Mouse (Mus musculus): ENCODE measurements around the gene H2al1b. TPM values are rescaled to one million over a fixed set of nuclear protein-coding genes. Genes with fewer than 3 reads are reported as not detected.
"Not testable (repeated sequence)": the region's sequence is repeated elsewhere in the genome, so short reads cannot be mapped to it uniquely, and the experiment has no call there.

The H2al1b gene
- polyA plus RNA-seq, 1 experiment from 2014 or later, result not detected

DNA sequence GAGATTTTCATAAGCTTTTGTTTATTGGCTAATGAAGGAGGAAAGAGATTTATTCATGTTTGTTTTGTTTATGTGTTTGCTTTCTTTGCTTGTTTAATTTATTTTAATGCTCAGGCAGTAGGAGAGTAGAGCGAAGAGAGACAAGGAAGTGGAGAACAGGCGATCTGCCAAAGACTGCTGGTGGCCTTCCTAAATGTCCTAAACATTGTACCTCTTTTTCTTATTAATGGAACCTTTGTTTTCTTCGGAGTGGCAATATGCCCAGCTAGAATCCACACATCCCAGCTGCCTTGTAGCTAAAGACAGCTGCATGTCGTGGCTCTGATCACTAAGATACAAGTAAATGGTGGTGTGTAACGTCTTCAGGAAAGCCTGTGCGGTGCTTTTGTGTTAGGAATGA, 25.1 kb upstream of the H2al1b start:
- H3K4me3 ChIP-seq (ENCODE audit: low read depth, low read length), result no peak overlapping the region
- no peaks in the 10 kb centered on the region for H3K27me3 ChIP-seq (ENCODE audit: control insufficient read depth, insufficient read depth, low read length)
- no peaks in the 10 kb centered on the region for H3K36me3 ChIP-seq (ENCODE audit: control insufficient read depth, insufficient read depth, low read length)
- 79% methylated on average over 6 of the region's 6 CpGs for WGBS
- H3K4me2 ChIP-seq (ENCODE audit: low read depth, low read length, severe bottlenecking), result no peak overlapping the region
- no peaks in the 10 kb centered on the region for H3K9me3 ChIP-seq (ENCODE audit: control insufficient read depth, low read length)
- H3K27ac ChIP-seq (ENCODE audit: low read depth, low read length), result no peak overlapping the region
- DNase-seq (ENCODE audit: low spot score), result no peak
- no peak for ATAC-seq (replicated peaks; ENCODE audit: low FRiP score)
- H3K9ac ChIP-seq (ENCODE audit: low read length), result no peak overlapping the region
- H3K4me1 ChIP-seq (replicated peaks; ENCODE audit: control insufficient read depth, insufficient read depth, low read length), result no peaks in the 10 kb centered on the region

DNA sequence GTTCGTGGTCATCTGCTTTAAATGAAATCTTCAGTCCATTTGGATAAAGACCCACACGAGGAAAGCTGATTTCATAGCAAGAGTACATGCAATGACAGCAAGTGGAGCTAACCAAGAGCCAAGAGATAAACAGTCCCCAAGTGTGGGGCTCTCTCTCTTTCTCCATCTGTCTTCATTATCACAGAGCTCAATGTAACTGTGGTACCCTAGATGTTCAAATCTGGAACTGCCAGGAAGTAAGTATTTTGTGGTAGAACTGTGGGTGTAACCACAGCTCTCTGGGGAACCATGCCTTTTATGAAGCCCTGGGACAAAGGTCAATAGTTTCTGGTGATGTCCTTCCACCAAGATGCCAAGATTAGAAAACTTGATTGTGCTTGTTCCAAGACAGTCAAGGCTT, 21.5 kb upstream of the H2al1b start:
- 76% methylated on average over 2 of the region's 2 CpGs for WGBS
- ATAC-seq (replicated peaks; ENCODE audit: low FRiP score), result no peak
- no peaks in the 10 kb centered on the region for H3K27me3 ChIP-seq (ENCODE audit: control insufficient read depth, insufficient read depth, low read length)

DNA sequence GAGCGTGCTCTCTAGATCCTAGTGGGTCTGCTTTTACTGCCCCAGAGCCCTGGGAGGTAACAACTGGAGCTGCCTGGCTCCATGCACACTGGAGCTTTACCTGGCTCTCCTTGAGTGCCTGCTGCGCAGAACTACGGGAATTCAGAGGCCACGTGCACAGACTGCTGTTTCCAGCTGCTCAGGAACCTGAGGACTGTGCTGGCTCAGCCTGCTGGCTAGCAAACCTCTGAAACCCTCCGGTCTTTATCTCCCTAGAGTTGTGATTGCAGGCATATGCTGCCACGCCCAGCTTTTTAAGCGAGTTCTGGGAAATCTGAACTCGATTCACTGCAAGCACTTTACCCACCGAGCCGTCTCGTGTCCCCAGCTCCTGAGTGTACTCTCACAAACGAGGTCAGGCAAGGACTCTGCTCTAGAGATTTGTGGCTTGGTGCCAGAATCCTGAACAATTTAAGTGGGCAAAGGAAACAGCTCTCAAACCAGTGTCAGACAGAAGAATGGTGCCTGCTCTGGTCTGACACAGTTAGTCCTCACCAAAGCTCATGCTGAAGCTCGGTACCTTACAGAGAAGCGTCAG, 13.8 kb upstream of the H2al1b start:
- Histone ChIP-seq H3K27ac (ENCODE audit: low read depth, low read length) (no peak overlapping the region), H3K9ac (ENCODE audit: low read length) (no peak overlapping the region), H3K36me3 (ENCODE audit: control insufficient read depth, insufficient read depth, low read length) (no peaks in the 10 kb centered on the region), H3K4me3 (ENCODE audit: low read depth, low read length) (no peak overlapping the region), H3K27me3 (ENCODE audit: control insufficient read depth, insufficient read depth, low read length) (no peaks in the 10 kb centered on the region), H3K4me1 (replicated peaks; ENCODE audit: control insufficient read depth, insufficient read depth, low read length) (no peaks in the 10 kb centered on the region), H3K4me2 (ENCODE audit: low read depth, low read length, severe bottlenecking) (no peak overlapping the region), H3K9me3 (ENCODE audit: control insufficient read depth, low read length) (no peaks in the 10 kb centered on the region; the same call in 1 of the 2 replicates)
- WGBS, result 82% methylated on average over 14 of the region's 14 CpGs
- DNase-seq (ENCODE audit: low spot score), result no peak
- ATAC-seq (replicated peaks; ENCODE audit: low FRiP score), result no peak

More for the DNA sequence above, 21.5 kb upstream of the H2al1b start:
- DNase-seq (ENCODE audit: low spot score), result no peak
- no peak overlapping the region for H3K27ac ChIP-seq (ENCODE audit: low read depth, low read length)
- H3K9ac ChIP-seq (ENCODE audit: low read length), result no peak overlapping the region
- no peaks in the 10 kb centered on the region for H3K4me1 ChIP-seq (replicated peaks; ENCODE audit: control insufficient read depth, insufficient read depth, low read length)
- no peak overlapping the region for H3K4me3 ChIP-seq (ENCODE audit: low read depth, low read length)
- no peaks in the 10 kb centered on the region for H3K36me3 ChIP-seq (ENCODE audit: control insufficient read depth, insufficient read depth, low read length)
- H3K9me3 ChIP-seq (ENCODE audit: control insufficient read depth, low read length), result no peaks in the 10 kb centered on the region
- H3K4me2 ChIP-seq (ENCODE audit: low read depth, low read length, severe bottlenecking), result no peak overlapping the region

DNA sequence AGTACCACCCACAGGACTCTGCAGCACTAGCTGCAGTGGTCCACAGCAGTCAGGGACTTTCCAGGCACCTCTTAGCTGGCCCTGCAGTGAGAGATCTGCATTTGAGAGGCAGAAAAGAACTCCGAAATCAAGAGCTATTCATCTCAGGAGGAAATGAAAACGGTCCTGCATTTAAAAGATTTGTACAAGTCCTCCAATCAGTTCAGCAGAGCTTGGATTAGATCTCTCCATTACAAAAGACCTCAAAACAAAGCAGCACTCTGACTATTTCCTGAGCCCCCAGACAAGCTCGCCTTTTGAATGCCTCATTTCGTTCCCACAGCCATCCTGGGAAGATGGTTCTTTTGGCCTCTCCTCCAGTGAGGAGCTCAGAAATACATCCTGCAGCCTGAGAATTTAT, 13.0 kb upstream of the H2al1b start:
- Histone ChIP-seq H3K27me3 (ENCODE audit: control insufficient read depth, insufficient read depth, low read length) (no peaks in the 10 kb centered on the region), H3K4me2 (ENCODE audit: low read depth, low read length, severe bottlenecking) (no peak overlapping the region), H3K36me3 (ENCODE audit: control insufficient read depth, insufficient read depth, low read length) (no peaks in the 10 kb centered on the region), H3K9me3 (ENCODE audit: control insufficient read depth, low read length) (no peaks in the 10 kb centered on the region; the same call in 1 of the 2 replicates), H3K9ac (ENCODE audit: low read length) (no peak overlapping the region), H3K4me1 (replicated peaks; ENCODE audit: control insufficient read depth, insufficient read depth, low read length) (no peaks in the 10 kb centered on the region), H3K27ac (ENCODE audit: low read depth, low read length) (no peak overlapping the region), H3K4me3 (ENCODE audit: low read depth, low read length) (no peak overlapping the region)
- 30% methylated on average over 4 of the region's 4 CpGs for WGBS
- ATAC-seq (replicated peaks; ENCODE audit: low FRiP score), result no peak
- DNase-seq (ENCODE audit: low spot score), result no peak

DNA sequence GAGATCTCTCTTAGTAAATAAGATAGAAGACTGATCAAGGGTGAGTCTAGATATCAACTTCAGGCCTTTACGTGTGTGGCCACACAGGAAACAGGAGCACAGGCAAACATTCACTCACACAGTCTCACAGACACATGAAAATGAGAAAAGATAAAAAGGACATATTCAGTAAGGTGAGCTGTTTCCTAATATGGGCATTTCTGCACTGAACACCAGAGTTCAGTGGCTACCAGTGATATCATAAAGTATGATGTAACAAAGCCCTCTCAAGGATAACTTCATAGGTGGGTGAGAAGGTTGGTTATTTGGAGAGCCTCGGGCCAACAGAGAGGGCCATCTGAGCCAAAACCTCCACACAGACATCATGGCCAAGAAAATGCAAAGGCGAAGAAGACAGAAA, 3.3 kb upstream of the H2al1b start, which contains the start of gene H2al1a:
TSS of gene H2al1a (plus strand) at position 301 of the 400 bp plus-strand sequence.
- H3K9ac ChIP-seq (ENCODE audit: low read length); H3K4me1 ChIP-seq (replicated peaks; ENCODE audit: control insufficient read depth, insufficient read depth, low read length); H3K4me2 ChIP-seq (ENCODE audit: low read depth, low read length, severe bottlenecking); H3K9me3 ChIP-seq (ENCODE audit: control insufficient read depth, low read length); ATAC-seq (replicated peaks; ENCODE audit: low FRiP score); H3K36me3 ChIP-seq (ENCODE audit: control insufficient read depth, insufficient read depth, low read length); DNase-seq (ENCODE audit: low spot score); H3K27ac ChIP-seq (ENCODE audit: low read depth, low read length); H3K4me3 ChIP-seq (ENCODE audit: low read depth, low read length); H3K27me3 ChIP-seq (ENCODE audit: control insufficient read depth, insufficient read depth, low read length): not testable (repeated sequence)
- no CpG with 5 or more reads among the region's 3 CpGs for WGBS

DNA sequence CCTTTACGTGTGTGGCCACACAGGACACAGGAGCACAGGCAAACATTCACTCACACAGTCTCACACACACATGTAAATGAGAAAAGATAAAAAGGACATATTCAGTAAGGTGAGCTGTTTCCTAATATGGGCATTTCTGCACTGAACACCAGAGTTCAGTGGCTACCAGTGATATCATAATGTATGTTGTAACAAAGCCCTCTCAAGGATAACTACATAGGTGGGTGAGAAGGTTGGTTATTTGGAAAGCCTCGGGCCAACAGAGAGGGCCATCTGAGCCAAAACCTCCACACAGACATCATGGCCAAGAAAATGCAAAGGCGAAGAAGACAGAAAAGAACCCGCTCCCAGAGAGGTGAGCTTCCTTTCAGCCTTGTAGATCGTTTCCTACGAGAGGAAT, 3.1 kb downstream of the H2al1b start, which contains the start of gene H2al1c:
TSS of gene H2al1c (plus strand) at position 301 of the 400 bp plus-strand sequence.
- H3K4me1 ChIP-seq (replicated peaks; ENCODE audit: control insufficient read depth, insufficient read depth, low read length); H3K27me3 ChIP-seq (ENCODE audit: control insufficient read depth, insufficient read depth, low read length); H3K9me3 ChIP-seq (ENCODE audit: control insufficient read depth, low read length); DNase-seq (ENCODE audit: low spot score); H3K4me2 ChIP-seq (ENCODE audit: low read depth, low read length, severe bottlenecking); H3K9ac ChIP-seq (ENCODE audit: low read length); H3K27ac ChIP-seq (ENCODE audit: low read depth, low read length); ATAC-seq (replicated peaks; ENCODE audit: low FRiP score); H3K4me3 ChIP-seq (ENCODE audit: low read depth, low read length); H3K36me3 ChIP-seq (ENCODE audit: control insufficient read depth, insufficient read depth, low read length): not testable (repeated sequence)
- 92% methylated on average over 1 of the region's 6 CpGs for WGBS

DNA sequence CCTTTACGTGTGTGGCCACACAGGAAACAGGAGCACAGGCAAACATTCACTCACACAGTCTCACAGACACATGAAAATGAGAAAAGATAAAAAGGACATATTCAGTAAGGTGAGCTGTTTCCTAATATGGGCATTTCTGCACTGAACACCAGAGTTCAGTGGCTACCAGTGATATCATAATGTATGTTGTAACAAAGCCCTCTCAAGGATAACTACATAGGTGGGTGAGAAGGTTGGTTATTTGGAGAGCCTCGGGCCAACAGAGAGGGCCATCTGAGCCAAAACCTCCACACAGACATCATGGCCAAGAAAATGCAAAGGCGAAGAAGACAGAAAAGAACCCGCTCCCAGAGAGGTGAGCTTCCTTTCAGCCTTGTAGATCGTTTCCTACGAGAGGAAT, 6.3 kb downstream of the H2al1b start, which contains the start of gene H2al1d:
TSS of gene H2al1d (plus strand) at position 301 of the 400 bp plus-strand sequence.
- not testable (repeated sequence) for H3K9me3 ChIP-seq (ENCODE audit: control insufficient read depth, low read length); H3K27me3 ChIP-seq (ENCODE audit: control insufficient read depth, insufficient read depth, low read length); H3K9ac ChIP-seq (ENCODE audit: low read length); DNase-seq (ENCODE audit: low spot score); H3K4me1 ChIP-seq (replicated peaks; ENCODE audit: control insufficient read depth, insufficient read depth, low read length); H3K36me3 ChIP-seq (ENCODE audit: control insufficient read depth, insufficient read depth, low read length); H3K4me3 ChIP-seq (ENCODE audit: low read depth, low read length); ATAC-seq (replicated peaks; ENCODE audit: low FRiP score); H3K27ac ChIP-seq (ENCODE audit: low read depth, low read length); H3K4me2 ChIP-seq (ENCODE audit: low read depth, low read length, severe bottlenecking)
- WGBS, result no CpG with 5 or more reads among the region's 6 CpGs

DNA sequence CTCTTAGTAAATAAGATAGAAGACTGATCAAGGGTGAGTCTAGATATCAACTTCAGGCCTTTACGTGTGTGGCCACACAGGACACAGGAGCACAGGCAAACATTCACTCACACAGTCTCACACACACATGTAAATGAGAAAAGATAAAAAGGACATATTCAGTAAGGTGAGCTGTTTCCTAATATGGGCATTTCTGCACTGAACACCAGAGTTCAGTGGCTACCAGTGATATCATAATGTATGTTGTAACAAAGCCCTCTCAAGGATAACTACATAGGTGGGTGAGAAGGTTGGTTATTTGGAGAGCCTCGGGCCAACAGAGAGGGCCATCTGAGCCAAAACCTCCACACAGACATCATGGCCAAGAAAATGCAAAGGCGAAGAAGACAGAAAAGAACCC, 9.4 kb downstream of the H2al1b start, which contains the start of gene H2al1e:
TSS of gene H2al1e (plus strand) at position 301 of the 400 bp plus-strand sequence.
- no CpG with 5 or more reads among the region's 3 CpGs for WGBS
- H3K4me2 ChIP-seq (ENCODE audit: low read depth, low read length, severe bottlenecking); H3K27me3 ChIP-seq (ENCODE audit: control insufficient read depth, insufficient read depth, low read length); H3K27ac ChIP-seq (ENCODE audit: low read depth, low read length); DNase-seq (ENCODE audit: low spot score); H3K9me3 ChIP-seq (ENCODE audit: control insufficient read depth, low read length); H3K4me3 ChIP-seq (ENCODE audit: low read depth, low read length); ATAC-seq (replicated peaks; ENCODE audit: low FRiP score); H3K36me3 ChIP-seq (ENCODE audit: control insufficient read depth, insufficient read depth, low read length); H3K4me1 ChIP-seq (replicated peaks; ENCODE audit: control insufficient read depth, insufficient read depth, low read length); H3K9ac ChIP-seq (ENCODE audit: low read length): not testable (repeated sequence)

DNA sequence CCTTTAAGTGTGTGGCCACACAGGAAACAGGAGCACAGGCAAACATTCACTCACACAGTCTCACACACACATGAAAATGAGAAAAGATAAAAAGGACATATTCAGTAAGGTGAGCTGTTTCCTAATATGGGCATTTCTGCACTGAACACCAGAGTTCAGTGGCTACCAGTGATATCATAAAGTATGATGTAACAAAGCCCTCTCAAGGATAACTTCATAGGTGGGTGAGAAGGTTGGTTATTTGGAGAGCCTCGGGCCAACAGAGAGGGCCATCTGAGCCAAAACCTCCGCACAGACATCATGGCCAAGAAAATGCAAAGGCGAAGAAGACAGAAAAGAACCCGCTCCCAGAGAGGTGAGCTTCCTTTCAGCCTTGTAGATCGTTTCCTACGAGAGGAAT, 12.6 kb downstream of the H2al1b start, which contains the start of gene H2al1f:
TSS of gene H2al1f (plus strand) at position 301 of the 400 bp plus-strand sequence.
- WGBS, result no CpG with 5 or more reads among the region's 6 CpGs
- not testable (repeated sequence) for DNase-seq (ENCODE audit: low spot score); H3K9ac ChIP-seq (ENCODE audit: low read length)

More for the DNA sequence above, 12.6 kb downstream of the H2al1b start, which contains the start of gene H2al1f:
- not testable (repeated sequence) for H3K4me1 ChIP-seq (replicated peaks; ENCODE audit: control insufficient read depth, insufficient read depth, low read length); H3K9me3 ChIP-seq (ENCODE audit: control insufficient read depth, low read length); H3K4me3 ChIP-seq (ENCODE audit: low read depth, low read length); H3K27me3 ChIP-seq (ENCODE audit: control insufficient read depth, insufficient read depth, low read length); H3K4me2 ChIP-seq (ENCODE audit: low read depth, low read length, severe bottlenecking); H3K36me3 ChIP-seq (ENCODE audit: control insufficient read depth, insufficient read depth, low read length); H3K27ac ChIP-seq (ENCODE audit: low read depth, low read length); ATAC-seq (replicated peaks; ENCODE audit: low FRiP score)

Data from forebrain, embryonic 11.5 days (tissue).